Mouse (Mus musculus) olfactory bulb, adult 2 months (tissue): ENCODE data around the gene BC107364. TPM values are rescaled to one million over a fixed set of nuclear protein-coding genes. Genes with fewer than 3 reads are reported as not detected.
A peak's percentile ranks its signal among the peaks of the same experiment; 100 is the strongest.
"Not testable (repeated sequence)": the region's sequence is repeated elsewhere in the genome, so short reads cannot be mapped to it uniquely, and the experiment has no call there.

Experiments
- H3K27ac ChIP-seq: fragments of 200-500 bp; 2 replicates; pipeline ENCODE4 v1.5.1; 2012; ENCODE audit warnings: low read depth, low read length; ENCODE audit not compliant: insufficient read depth
- H3K4me1 ChIP-seq: fragments of 200-500 bp; 2 replicates; pipeline ENCODE4 v1.6.1; 2012; ENCODE audit warnings: low read length; ENCODE audit not compliant: control insufficient read depth, insufficient read depth
- H3K4me3 ChIP-seq: fragments of 200-500 bp; 2 replicates; pipeline ENCODE4 v1.5.1; 2012; ENCODE audit warnings: mild to moderate bottlenecking, low read depth, low read length, moderate library complexity; ENCODE audit not compliant: insufficient read depth
- CTCF ChIP-seq: fragments of 200-500 bp; IDR thresholded peaks from 2 replicates; pipeline ENCODE4 v1.5.1; 2012; ENCODE audit warnings: low read depth, mild to moderate bottlenecking, low read length, moderate library complexity; ENCODE audit not compliant: insufficient read depth
- POLR2A ChIP-seq: fragments of 200-500 bp; IDR thresholded peaks from 2 replicates; pipeline ENCODE4 v1.6.1; 2012; ENCODE audit warnings: mild to moderate bottlenecking, low read depth, low read length, moderate library complexity; ENCODE audit not compliant: insufficient read depth
- WGBS: fragments of 180-500 bp; shearing (Covaris S2); methylation state at CpG from one replicate; pipeline ENCODE4 v1.1.7; 2018; 5-methylcytosine and 5-hydroxymethylcytosine counted together
- polyA plus RNA-seq: library from polyadenylated mRNA; stranded (reverse); fragments of >200 nt; gene quantifications from 2 replicates; pipeline ENCODE4 v1.2.4, GENCODE M21; 2012; ENCODE audit warnings: low replicate concordance; ENCODE audit not compliant: missing spikeins, insufficient read depth, insufficient read length

The BC107364 gene
- polyA plus RNA-seq, 1 experiment: not detected

DNA sequence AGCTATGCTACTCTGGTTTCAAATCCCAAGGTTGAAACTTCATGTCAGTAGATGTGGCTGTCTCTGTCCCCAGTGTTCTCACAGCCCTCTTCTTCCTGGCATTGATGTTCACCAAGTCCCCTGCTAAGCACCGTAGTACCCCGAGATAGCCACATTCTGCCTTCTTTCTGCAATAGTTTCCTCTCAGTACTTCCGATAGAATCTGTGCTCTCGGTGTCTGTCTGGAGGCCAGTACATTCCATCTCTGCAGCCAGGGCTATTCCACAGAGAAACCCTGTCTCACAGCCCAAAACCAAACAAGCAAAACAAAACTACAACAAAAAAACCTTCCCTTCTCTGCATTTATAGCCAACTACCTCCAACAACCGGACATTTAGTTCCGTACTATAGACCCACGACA, 44.1 kb upstream of the BC107364 start:
- Histone ChIP-seq H3K4me3 (no peak overlapping the region), H3K4me1 (peaks cover 6% of the 10 kb centered on the region), H3K27ac (no peak overlapping the region)
- 71% methylated on average over 7 of the region's 7 CpGs for WGBS
- TF ChIP-seq CTCF: no peak
- no peak for TF ChIP-seq POLR2A

GRCm38 (mm10) chr3:96495490-96496210, 43.5 kb upstream of the BC107364 start:
- peaks cover 6% of the 10 kb centered on the region for H3K4me1 ChIP-seq
- no peak overlapping the region for H3K4me3 ChIP-seq
- no peak overlapping the region for H3K27ac ChIP-seq
- 96% methylated on average over 1 of the region's 1 CpGs for WGBS
- no peak for TF ChIP-seq CTCF
- no peak for TF ChIP-seq POLR2A

DNA sequence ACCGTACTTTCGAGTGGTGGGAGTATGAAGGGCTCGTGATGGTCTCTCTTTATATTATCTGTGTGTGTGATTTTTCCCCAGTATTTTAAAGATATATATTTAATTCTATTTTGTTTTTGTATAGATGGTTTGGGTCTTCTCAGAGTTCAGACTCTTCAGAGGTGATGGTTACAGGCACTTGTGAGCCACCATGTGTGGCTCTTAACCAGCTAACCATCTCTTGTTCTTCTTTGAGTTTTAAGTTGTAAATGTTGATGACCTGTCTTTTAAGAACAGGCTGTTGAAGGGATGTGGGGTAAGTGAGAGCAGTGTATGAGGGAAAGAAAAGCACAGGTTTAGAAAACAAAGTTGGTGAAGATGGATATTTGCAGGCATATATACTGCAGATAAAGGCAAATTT, 42.8 kb upstream of the BC107364 start:
- Histone ChIP-seq H3K4me1 (peaks cover 6% of the 10 kb centered on the region), H3K27ac (no peak overlapping the region), H3K4me3 (no peak overlapping the region)
- 97% methylated on average over 3 of the region's 3 CpGs for WGBS
- TF ChIP-seq POLR2A (no peak), CTCF (no peak)

DNA sequence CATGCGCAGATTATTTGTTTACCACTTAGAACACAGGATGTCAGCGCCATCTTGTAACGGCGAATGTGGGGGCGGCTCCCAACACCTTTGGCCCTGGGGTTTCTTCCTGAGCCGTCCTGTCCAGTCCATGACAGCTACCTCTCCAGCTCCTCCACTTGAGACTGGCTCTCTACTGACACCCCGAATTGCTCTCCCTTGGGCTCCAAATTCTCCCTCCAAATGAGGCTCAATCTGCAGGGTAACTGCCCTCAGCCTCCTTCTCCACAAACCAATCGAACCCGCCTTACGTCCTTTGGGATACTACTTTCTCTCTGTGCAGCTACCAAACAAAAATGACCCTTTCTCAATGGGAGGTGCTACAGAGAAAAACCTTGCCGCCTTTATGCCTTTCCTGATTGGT, 42.4 kb upstream of the BC107364 start:
- not testable (repeated sequence) for H3K27ac ChIP-seq, H3K4me1 ChIP-seq, H3K4me3 ChIP-seq
- 100% methylated on average over 6 of the region's 11 CpGs for WGBS

DNA sequence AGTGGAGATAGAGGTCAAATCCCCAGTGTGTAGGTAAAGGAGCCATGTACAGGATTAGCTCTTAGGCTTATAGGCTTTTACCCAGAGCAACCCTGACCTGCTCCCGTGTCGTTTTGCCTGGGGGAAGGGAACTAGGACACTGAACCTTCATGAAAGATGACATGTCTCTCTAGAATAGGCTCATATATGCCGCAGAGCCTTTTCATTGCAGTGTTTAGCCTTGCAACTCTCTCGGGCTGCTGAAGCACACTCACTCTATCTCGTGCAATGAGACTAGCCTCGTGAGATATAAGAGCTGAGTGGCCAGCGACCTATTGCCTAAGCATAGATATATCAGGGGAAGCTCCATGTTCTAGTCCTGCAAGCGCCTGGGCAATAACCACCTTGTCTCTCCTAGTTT, 37.5 kb upstream of the BC107364 start:
- H3K4me3 ChIP-seq, H3K4me1 ChIP-seq: not testable (repeated sequence)
- 35% methylated on average over 6 of the region's 8 CpGs for WGBS
- peak overlapping the region; percentile 75; the same call in 1 of the 2 replicates for H3K27ac ChIP-seq

- H3K27ac ChIP-seq: peak overlapping the region; percentile 75; the same call in 1 of the 2 replicates
- H3K4me1 ChIP-seq: not testable (repeated sequence)
- under 1% methylated on average over 9 of the region's 31 CpGs for WGBS
- peak overlapping the region; percentile 40 for H3K4me3 ChIP-seq
Measured at GRCm38 (mm10) chr3:96488907-96489629, 37.0 kb upstream of the BC107364 start.

DNA sequence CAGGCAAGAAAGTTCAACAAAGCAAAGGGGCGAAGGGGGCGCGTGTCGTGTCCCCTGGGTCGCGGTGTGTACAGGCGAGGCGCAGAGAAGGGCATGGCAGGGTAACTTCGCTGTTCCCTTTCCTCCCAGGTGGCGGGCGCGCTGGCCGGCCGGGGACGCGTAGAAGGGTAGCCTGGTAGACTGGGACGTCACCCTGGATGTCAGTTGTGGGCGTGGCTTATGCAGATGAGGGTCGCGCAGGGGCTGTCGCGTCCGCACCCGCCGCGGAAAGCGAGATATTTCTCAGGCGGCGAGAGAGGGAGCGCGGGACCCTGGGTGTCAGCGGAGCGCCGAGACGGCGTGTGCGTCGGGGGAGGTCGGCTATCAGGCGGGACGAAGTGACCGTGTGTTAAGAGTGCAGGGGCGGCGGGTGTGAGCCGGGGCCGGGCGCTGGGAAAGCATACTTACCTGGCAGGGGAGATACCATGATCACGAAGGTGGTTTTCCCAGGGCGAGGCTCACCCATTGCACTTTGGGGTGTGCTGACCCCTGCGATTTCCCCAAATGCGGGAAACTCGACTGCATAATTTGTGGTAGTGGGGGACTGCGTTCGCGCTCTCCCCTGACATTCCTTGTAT, 36.3 kb upstream of the BC107364 start:
- 0% methylated on average over 3 of the region's 55 CpGs for WGBS

DNA sequence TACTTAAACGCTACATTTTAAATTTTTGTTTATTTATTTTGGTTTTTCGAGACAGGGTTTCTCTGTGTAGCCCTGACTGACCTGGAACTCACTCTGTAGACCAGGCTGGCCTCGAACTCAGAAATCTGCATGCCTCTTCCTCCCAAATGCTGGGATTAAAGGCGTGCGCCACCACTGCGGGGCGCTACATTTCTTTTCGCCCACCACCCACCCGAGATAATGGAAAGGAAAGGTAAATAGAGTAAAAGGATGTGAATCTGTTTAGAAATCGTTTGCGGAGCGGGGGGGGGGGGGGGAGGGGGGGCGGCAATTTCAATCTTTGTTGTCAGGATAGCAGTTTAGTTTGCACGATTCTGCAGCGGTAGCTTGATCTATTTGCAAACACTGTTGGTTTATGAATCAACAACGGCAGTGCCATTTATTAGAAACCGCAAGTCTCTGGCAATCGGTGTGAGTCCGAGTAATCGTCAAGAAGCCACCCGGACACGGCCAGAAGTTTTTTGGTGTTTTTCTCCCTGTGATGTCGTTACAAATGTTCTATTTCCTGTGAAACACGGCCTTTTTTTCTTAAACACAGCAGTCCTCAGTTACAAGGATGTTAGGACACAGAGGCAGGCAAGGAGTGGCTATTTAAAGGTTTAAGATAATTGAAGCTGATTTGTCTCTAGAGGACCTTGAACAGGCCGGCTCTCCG, 35.6 kb upstream of the BC107364 start:
- TF ChIP-seq POLR2A: no peak
- TF ChIP-seq CTCF: no peak
- WGBS: 5% methylated on average over 26 of the region's 26 CpGs
- Histone ChIP-seq H3K4me1 (no peaks in the 10 kb centered on the region), H3K27ac (peak overlapping the region; percentile 87), H3K4me3 (peak overlapping the region; percentile 50)

More for the DNA sequence above, 36.3 kb upstream of the BC107364 start:
- H3K27ac ChIP-seq: peak overlapping the region; percentile 87
- H3K4me3 ChIP-seq: peak overlapping the region; percentile 50
- H3K4me1 ChIP-seq: not testable (repeated sequence)

DNA sequence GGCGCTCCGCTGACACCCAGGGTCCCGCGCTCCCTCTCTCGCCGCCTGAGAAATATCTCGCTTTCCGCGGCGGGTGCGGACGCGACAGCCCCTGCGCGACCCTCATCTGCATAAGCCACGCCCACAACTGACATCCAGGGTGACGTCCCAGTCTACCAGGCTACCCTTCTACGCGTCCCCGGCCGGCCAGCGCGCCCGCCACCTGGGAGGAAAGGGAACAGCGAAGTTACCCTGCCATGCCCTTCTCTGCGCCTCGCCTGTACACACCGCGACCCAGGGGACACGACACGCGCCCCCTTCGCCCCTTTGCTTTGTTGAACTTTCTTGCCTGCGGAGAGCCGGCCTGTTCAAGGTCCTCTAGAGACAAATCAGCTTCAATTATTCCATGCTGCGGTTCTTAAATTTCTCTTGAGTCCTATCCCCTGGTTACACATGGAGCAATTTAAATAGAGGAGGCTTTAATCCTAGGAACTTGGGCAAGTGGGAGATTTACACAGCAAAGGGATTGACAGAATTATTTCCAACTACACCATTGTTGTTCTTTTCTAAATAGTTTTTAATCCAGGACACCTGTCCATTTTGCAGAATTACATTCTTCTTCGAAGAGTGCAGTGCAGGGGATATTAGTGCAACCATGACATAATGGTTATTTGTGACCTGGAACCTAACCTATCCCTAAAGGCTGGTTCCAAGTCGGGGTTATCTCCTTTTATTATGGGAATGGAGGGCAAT, 34.9 kb upstream of the BC107364 start:
- 9% methylated on average over 9 of the region's 38 CpGs for WGBS
- H3K27ac ChIP-seq, H3K4me1 ChIP-seq: not testable (repeated sequence)
- peak overlapping the region; percentile 13; the same call in 1 of the 2 replicates for H3K4me3 ChIP-seq

- not testable (repeated sequence) for H3K27ac ChIP-seq, H3K4me1 ChIP-seq
- 50% methylated on average over 4 of the region's 34 CpGs for WGBS
Measured at GRCm38 (mm10) chr3:96486064-96486827, 34.1 kb upstream of the BC107364 start.

More at GRCm38 (mm10) chr3:96486064-96486827, 34.1 kb upstream of the BC107364 start:
- not testable (repeated sequence) for H3K4me3 ChIP-seq
